Mouse (Mus musculus): ENCODE results near the gene Gucy1b2.

- no peak for TF ChIP-seq CTCF (IDR thresholded peaks at IDR 0.05; ENCODE audit: low read depth, low read length)
- TF ChIP-seq GATA1 (IDR thresholded peaks at IDR 0.05; ENCODE audit: borderline replicate concordance, low read length): no peak
Measured at GRCm38 (mm10) chr14:62446385-62447213, 9.5 kb downstream of the Gucy1b2 start.
